Mouse (Mus musculus) adipocyte (in vitro differentiated cells): ENCODE results near the gene Phc1.
A peak's percentile ranks its signal among the peaks of the same experiment; 100 is the strongest.

Source experiments
- DNase-seq: peaks from one replicate; pipeline ENCODE4 v3.0.0-alpha.2; 2016; ENCODE audit warnings: low spot score

Phc1 gene

GRCm38 (mm10) chr6:122295242-122295641 is 45.1 kb downstream of the Phc1 start:
- DNase-seq: no peak

GRCm38 (mm10) chr6:122294290-122294689 is 46.1 kb downstream of the Phc1 start:
- no peak for DNase-seq

- DNase-seq: no peak
These were observed 46.6 kb downstream of the Phc1 start for GRCm38 (mm10) chr6:122293796-122294195.

GRCm38 (mm10) chr6:122293121-122293520 is 47.2 kb downstream of the Phc1 start:
- no peak for DNase-seq

- DNase-seq: no peak
These were observed 48.2 kb downstream of the Phc1 start for GRCm38 (mm10) chr6:122292184-122292583.

GRCm38 (mm10) chr6:122291735-122292134 is 48.6 kb downstream of the Phc1 start:
- DNase-seq: no peak

- no peak for DNase-seq
These were observed 49.1 kb downstream of the Phc1 start for GRCm38 (mm10) chr6:122291264-122291663.

- no peak for DNase-seq
These were observed 50.1 kb downstream of the Phc1 start for GRCm38 (mm10) chr6:122290253-122290652.

- DNase-seq: no peak
These were observed 51.0 kb downstream of the Phc1 start for GRCm38 (mm10) chr6:122289313-122289712.

- DNase-seq: no peak
These were observed 52.1 kb downstream of the Phc1 start for GRCm38 (mm10) chr6:122288263-122288662.

- DNase-seq: no peak
These were observed 55.5 kb downstream of the Phc1 start for GRCm38 (mm10) chr6:122284823-122285222.

- no peak for DNase-seq
These were observed 56.1 kb downstream of the Phc1 start for GRCm38 (mm10) chr6:122284304-122284703.

GRCm38 (mm10) chr6:122283429-122283828 is 56.9 kb downstream of the Phc1 start:
- DNase-seq: no peak

GRCm38 (mm10) chr6:122282782-122283181 is 57.6 kb downstream of the Phc1 start, which contains the start of gene Klrg1:
Gene Klrg1 (minus strand): TSS chr6:122282882.
- no peak for DNase-seq

GRCm38 (mm10) chr6:122276565-122276964 is 63.8 kb downstream of the Phc1 start:
- DNase-seq: no peak

GRCm38 (mm10) chr6:122274546-122274945 is 65.8 kb downstream of the Phc1 start:
- no peak for DNase-seq

GRCm38 (mm10) chr6:122270152-122270551 is 70.2 kb downstream of the Phc1 start:
- no peak for DNase-seq

- DNase-seq: no peak
These were observed 71.2 kb downstream of the Phc1 start for GRCm38 (mm10) chr6:122269170-122269569.

GRCm38 (mm10) chr6:122268561-122268960 is 71.8 kb downstream of the Phc1 start:
- DNase-seq: peak; percentile 99
